Mouse (Mus musculus) layer of hippocampus, adult 18-20 months (tissue): ENCODE data around the gene Nsmce1. TPM values are rescaled to one million over a fixed set of nuclear protein-coding genes. Genes with fewer than 3 reads are reported as not detected.

Experiments used
- DNase-seq, 2 experiments: peaks; one replicate each; pipeline ENCODE4 v3.0.0; 2022; ENCODE audit warnings: low spot score in 2 of 2
- long read RNA-seq: library from polyadenylated mRNA; stranded (forward); transcript quantifications from one replicate; pipeline ENCODE4 v2.0.0, GENCODE M21; 2021
- total RNA-seq, 2 experiments: library from RNA; stranded (reverse); gene quantifications; 2 replicates each; pipeline ENCODE4 v1.2.3; 2021

Nsmce1 gene
- 10 to 100 TPM; 14.2 to 15.9 TPM for total RNA-seq
- long read RNA-seq, transcript Nsmce1-201 (8 exons, 1,120 nt), result major isoform, 10 of 21 reads
- long read RNA-seq, partial matches to known transcripts, result 7 of 21 reads
- long read RNA-seq, other reads (novel, unspliced or antisense), result 4 of 21 reads

DNA sequence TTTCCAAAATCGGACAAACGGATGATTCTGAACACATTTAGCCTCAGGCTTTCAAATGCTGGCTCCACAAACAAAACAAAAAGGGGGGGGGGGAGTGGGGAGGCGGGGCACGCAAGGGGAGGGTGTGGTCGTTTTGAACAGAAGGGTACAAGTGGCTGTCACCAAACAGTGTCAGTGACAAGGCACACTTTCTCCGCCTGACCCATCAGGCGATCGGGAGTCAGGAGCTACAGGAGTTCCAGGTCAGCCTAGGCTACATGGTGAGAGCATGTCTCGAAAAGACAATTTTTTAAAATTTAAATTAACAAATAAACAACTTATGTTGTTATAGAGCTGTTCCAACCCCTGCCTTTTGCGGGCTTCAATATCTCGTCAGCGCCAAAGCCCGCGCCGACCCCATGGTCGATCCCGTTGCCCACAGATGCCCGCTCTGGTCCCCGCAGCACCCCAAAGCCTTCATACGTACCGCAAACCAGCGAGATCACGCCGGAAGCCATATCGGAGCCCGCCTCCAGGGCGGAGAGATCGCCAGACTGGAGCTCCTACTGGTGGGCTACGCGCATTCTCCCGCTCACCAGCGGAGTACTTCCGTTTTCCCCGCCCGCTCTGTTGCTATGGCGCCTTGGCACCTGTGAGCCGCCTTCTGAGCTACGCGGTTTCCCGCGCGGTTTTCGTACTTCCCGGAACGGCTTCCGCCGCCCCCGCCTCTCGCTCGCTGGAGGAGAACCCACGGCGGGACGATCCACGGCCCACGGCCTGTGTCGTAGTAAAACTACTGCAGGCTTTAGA is at the start of gene Nsmce1:
Gene Nsmce1, minus strand, starts transcription at position 650 of the 789 bp plus-strand sequence.
- peak; percentile 96 to 97 for DNase-seq

DNA sequence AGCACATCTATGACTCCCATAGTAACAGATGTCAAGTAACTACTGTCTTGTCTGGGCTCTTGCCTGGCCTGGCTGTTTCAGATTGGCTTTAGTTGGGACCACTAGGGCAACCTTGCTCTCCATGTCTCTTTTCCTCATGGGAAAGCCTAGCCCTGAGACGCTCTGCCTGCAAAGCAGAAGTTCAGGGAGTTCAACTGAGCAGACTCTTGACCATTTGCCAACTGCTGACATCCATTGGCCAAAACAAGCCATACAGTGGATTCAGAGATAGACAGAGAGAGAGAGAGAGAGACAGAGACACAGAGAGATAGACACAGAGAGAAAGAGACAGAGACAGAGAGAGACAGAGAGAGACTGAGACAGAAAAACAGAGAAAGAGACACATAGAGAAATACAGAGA is 49.6 kb upstream of the Nsmce1 start:
- no peak for DNase-seq

DNA sequence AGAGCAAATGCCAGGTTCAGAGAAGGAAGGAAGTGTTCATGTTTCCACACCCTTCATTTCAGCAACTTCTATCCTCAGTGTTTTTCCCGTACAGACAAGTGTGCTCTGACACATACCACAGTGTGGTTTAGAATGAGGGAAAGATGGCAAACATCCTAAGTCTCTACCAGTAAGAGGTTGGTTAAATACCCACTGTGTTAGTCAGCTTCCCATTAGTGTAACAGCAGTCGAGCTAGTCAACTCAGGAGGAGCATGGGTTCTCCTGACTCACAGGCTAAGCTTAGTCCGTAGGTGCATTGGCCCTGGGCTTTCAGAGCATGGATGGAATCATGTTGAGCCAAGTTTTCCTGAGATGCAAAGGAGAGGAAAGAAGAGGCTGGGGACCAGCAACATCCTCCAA is 48.0 kb upstream of the Nsmce1 start:
- no peak for DNase-seq

DNA sequence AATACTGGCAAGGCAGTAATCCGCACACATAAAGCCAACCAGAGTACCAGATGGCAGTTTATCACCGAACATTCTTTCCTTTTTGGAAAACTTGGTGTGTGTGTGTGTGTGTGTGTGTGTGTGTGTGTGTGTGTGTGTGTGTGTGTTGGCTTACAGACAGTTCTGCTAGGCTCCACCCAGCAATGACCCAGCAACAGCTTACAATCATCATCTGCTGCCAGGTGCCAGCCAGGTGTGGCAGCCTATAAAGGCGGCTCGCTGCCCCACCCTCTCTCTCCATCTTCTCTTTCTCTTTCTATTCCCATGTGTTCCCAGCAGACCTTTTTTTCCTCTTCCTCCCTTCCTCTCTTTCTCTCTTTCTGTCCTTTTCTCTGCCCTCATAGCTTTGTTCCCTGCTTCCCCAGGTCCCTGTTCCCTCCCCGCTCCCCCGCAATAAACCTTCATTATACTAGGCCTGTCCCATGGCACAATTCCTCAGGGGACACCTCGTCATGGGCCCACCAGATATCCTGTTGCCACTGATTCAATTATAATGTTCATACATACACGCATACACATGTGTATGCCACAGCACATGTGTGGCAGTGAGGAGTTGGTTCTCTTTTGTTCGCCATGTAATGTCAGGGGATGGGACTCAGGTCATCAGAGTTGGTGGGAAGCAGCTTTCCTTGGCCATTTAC is 36.6 kb upstream of the Nsmce1 start:
- no peak for DNase-seq

DNA sequence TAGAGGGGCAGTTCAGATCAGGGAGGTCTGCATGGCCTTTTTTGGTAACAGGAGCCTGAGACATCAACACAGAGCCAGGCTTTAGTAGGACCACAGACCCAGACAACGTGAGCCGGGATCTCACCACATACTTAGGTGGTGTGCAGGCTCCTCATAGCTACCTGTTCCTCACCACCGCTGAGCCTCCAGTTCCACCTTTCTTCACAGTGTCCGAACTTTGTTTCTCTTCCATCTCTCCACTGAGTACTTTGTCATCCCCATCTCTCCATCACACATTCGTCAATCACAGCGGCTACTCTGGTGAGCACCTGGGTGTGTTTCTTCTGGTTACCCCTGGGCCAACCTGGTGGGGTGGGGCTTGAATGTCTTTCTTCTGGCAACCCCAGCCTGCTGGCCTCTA is 35.8 kb upstream of the Nsmce1 start:
- DNase-seq, result no peak

- no peak for DNase-seq
Measured at GRCm38 (mm10) chr7:125523051-125523450, 31.7 kb upstream of the Nsmce1 start.

DNA sequence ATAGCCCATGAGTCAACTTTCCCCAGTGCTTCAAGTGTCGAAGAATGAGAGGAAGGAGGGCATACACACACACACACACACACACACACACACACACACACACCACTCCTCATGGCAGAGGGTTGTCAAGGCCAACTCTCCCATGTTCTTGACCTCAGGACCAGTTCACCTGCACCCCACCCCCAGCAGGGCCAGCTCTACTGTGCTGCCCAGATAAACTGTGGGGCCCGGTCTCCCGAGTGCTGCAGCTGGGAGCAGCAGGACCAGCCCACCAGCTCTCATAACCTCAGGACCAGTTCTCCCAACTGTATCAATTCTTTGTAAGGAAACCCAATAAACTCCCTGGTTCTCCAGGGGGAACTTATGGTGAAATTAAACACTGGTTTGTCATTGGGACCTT is 28.3 kb upstream of the Nsmce1 start:
- DNase-seq, result no peak

DNA sequence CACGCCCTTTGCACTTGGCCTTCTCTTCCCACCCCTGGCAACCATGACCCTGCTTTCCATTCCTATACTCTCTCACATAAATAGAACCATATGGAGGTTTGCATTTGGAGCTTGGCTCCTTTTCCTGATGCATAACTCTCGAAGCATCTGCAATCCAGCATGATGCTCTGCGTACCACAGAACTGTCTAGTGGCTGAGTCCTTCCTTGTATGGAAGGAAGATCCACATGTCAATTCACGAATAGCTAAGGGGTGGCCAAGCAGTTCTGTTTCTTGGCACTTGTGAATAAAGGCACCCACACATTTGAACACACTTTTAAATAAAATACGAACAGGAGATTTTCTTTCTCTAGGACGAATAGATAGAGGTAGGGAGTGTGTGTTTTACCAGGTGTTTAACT is 26.1 kb upstream of the Nsmce1 start:
- DNase-seq, result no peak

GRCm38 (mm10) chr7:125516723-125517122 is 25.3 kb upstream of the Nsmce1 start:
- DNase-seq, result no peak

- no peak for DNase-seq
Measured at GRCm38 (mm10) chr7:125515081-125515853, 23.9 kb upstream of the Nsmce1 start.

DNA sequence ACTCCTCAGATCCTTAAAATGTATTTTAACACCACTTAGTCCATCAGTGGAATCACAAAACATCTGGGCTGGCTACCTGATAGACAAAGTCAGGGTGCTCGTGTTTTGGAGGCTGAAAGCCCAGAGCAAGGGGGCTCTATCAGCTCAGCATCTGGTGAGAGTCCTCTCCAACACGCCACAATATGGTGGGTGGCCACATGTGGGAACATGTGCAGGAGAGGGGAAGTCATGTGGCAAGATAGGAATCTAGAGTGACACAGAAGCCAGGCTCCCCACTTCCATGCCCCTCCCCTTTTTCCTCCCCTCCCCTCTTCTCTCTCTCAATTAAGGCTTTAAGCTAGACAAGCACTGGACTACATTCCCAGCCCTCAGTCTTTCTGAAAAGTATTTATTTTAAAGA is 20.5 kb upstream of the Nsmce1 start:
- DNase-seq, result no peak

- no peak for DNase-seq
Measured at GRCm38 (mm10) chr7:125511432-125511831, 20.0 kb upstream of the Nsmce1 start.

- DNase-seq, result no peak
Measured at GRCm38 (mm10) chr7:125507279-125507678, 15.9 kb upstream of the Nsmce1 start.

DNA sequence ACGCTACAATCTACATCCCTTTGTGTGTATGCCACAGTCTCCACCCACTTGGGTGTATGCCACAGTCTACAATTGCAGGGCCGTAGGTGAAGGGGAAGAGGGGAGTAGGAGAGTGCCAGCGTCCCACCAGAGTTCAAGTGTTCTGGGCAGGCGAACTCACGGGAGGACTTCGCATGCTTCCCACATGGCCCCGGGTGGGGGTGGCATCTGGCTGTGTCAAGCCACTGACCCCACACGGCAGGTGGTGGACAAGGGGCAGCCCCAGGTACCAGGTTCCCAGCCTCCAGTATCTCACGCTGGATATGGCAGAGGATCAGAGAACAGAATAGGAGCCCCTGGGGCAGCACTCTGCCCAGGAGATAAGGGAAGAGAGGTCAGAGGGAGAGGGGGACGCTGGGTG is 14.2 kb upstream of the Nsmce1 start:
- no peak for DNase-seq

GRCm38 (mm10) chr7:125504618-125505017 is 13.2 kb upstream of the Nsmce1 start:
- peak; percentile 32 to 59 for DNase-seq

DNA sequence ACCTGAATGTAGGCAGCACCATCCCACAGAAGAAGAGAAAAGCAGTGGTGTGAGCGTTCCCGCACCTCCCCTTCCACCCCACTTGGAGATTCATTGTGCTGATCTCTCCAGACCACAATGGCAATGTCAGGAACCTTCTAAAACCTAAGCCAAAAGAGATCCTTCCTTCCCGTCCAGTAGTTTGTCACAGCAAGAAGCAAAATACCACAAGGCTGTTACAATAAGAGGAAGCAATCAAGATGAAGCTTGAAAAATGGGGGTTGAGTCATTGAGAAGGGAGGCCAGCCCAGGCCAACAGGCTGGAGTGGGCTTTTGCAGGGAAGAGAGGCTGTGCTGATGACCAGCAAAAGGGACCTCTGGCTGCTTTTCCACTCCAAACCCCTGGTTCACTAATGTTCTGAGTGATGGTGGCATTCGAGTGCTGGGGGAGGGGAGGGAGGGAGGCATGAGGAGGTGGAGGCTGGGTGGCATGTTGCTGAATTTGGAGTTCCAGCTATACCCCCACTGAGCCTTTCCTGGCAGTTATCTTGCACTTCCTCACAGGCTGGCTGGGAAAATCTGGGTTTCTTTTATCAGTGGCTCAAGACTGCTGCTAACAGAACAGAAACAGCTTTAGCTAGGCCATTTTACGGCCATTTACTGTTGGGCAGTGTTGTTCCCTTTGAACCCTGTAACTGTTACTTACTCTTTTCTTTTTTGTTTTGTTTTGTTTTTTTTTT is 12.1 kb upstream of the Nsmce1 start:
- no peak for DNase-seq

DNA sequence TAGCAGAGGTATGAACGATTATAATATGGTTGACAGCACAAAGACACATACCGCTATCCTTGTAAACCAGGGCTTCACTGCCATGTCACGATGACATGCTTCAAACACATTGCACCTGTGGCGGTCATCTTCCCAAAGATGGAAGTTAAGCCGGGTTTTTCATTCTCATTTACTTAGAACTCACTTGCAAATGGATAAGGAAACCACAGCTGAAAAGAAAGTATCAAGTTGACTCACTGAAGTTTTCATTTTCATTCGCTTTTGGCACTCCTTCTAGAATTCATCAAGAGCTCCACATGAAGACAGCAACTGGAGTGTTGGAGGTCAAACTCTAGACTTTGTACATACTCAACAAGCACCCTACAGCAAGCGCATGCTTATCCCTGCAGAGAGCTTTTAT is 9.5 kb upstream of the Nsmce1 start:
- no peak for DNase-seq

DNA sequence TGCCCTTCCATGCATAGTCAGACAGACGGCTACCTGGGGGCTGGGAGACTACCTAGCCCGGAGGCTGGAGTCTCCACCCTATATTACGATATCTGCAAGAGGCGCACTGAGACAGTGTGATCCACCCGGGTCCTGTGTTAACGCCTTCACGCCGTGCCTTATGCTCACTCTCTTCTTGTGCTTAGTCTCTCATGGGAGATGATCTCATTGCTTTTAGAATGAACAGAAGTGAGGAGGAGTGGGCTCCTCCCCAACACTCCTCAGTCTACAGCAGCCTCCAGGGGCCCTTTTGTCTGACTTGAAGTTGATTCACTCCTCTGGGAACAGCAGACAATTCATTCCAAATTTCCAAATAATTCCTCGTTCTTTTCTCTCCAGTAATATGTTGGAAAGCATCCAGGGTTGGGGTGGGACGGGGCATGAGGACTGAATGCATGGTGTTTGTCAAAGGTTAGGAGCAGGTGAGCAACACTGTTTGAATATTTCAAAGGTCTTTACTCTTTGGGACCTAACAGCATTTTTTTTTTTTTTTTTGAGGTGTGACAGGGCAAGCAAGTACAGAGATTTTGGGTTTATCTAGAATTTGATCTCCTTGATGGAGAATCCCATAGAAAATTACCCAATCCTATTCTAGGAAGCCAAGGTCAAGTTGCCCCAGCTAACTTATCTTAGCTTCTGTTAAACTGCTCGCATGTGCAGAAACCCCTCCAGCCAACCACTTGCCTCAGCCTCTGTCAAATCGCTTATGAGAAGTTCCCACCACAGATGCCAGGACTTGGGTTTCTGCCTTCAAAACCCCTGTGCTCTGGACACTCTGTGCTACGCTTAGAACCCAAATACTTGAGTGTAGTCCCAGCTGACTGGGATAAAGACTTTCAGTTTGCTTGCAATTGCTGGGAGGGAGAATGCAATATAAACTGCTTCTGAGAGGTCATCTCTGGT is 8.8 kb upstream of the Nsmce1 start:
- peak; percentile 55 to 63 for DNase-seq

DNA sequence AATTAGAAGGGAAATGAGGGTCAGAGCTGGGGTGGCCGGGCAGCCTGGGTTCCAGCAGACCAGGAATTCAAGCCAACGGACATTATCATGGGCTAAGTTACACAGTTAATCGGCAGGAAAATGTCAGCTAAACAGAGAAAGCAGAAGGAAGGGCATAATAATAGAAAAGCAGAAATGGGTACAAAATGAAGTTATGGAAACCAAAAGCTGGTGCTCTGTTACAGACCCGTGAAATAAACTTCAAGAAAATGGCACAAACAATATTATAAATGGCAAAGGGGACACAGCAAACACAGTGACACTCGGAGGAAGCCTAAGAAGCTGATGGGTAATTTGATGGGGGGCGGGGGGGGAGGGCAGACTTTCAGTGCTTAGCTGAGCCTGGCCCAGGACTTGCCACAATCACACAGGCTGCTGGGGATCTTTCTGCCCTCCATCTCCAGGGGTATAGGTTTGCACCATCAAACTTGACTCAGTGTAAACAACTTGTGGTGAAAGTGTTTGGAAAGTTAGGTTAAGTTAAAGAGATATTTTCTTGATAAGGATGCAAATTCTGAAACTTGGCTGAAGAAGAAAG is 4.6 kb upstream of the Nsmce1 start:
- no peak for DNase-seq

- DNase-seq, result no peak
Measured at GRCm38 (mm10) chr7:125492551-125492950, 1.2 kb upstream of the Nsmce1 start.
